Mouse (Mus musculus): Measurements from ENCODE around the gene Copz1.

DNA sequence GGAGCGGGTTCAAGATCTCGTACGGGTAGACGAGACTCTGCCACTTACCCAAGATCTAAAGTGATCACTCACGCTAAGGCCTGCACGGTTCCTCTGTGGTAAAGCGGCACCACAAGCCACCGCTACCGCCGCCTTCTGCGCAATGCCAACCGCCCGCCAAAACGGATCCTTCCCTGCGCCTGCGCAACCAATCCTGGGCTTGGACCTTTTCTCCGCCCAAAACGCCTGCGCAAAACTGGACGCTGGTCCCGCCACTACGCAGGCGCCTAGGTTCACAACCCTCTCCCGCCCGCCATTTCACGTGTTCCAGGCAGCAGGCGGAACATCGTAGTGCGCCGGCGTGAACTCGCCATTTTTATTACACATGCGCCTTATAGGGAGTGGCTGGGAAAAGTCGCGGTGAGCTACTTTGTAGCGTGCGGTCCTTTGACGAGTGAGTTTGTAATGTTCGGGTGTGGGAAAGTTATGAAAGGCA is 32.8 kb upstream of the Copz1 start, which contains the start of gene Cbx5:
- TF ChIP-seq POLR2A (IDR thresholded peaks at IDR 0.05; ENCODE audit: low read depth, low read length): peak; percentile 21
- TF ChIP-seq CTCF (IDR thresholded peaks at IDR 0.05; ENCODE audit: extremely low read depth, insufficient read depth, insufficient read length, insufficient replicate concordance): no peak
